Mouse (Mus musculus) adrenal gland, postnatal 36 days (tissue): ENCODE results near the gene Arhgap31. TPM values are rescaled to one million over a fixed set of nuclear protein-coding genes. Genes with fewer than 3 reads are reported as not detected.

ENCODE experiments used
- DNase-seq, 2 experiments: peaks; one replicate each; pipeline ENCODE4 v3.0.0; 2021; ENCODE audit warnings: mixed read lengths in 1 of 2
- total RNA-seq, 2 experiments: library from RNA; stranded (reverse); gene quantifications; 2 replicates each; pipeline ENCODE4 v1.2.3; 2021

Gene Arhgap31
- total RNA-seq, 2 experiments from 2014 or later: 21.3 to 33.7 TPM

DNA sequence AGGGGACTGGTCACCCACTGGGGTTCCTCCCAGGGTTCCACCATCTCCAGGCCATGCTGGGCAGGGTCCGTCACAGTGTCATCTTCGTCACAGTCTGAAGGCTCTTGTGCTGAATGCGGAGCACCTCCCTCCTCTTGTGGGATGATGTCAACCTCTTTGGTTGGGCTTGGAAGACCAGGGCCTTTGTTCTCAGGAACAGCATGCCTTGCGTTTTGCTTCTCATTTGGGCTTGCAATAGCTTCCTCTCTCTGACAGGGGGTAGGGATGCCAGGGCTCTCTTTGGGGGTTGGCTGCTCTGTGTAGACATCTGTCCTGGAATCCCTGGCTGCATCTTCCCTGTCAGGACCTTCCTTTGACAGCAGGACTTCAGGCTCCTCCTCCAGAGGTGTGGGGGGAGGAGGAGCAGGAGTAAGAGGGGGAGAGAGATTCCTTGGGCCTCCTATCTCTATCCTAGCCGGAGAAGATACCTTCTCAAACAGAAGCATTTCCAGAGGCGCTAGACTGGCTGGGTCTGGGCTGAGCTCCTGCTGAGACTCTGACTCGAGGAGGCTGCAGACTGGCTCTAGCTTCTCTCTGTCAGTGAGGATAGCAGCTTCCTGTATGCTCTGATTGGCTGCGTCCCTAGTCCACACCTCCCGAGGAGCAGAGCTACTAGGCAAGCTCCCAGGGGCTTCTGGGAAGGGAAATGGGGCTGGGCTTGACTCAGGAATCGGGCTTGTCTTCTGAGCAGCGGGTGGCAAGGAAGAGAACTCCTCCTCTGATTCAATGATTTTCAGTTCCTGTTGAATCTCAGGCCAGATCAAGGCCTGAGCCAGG lies 109.9 kb downstream of the Arhgap31 start:
- DNase-seq: peak in 1 of 2 experiments; percentile 18

DNA sequence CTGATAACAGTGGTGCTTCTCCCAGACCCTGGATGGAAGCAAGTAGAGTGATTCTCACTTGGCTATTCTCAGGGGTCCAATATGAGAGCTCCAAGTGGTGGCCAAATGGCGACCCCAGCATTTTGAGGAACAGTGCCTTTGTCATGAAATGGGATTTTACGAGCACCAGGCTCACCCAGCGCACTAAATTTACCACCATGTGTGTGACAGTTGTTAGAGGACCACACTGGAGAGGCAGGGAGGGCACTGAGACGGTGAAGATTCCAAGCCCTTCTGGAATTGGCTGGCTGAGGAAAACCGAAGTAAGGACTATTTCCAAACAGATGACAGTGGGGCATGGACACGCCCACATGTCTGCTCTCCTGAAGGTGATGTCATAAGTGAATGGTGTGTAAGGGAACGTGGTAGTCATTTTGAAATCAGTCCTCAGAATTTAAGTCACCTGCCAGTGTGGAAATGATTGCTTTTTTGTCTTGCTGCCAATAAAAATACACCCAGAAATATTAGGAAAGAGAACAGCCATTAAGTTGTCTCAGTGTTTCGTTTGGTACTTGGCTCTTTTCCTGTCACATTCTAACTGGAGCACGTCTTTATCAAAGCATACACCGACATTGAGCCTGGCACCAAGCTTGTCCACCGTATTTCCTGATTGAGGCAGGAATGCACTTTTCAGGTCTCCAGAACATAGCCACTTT lies 113.9 kb downstream of the Arhgap31 start:
- no peak for DNase-seq

DNA sequence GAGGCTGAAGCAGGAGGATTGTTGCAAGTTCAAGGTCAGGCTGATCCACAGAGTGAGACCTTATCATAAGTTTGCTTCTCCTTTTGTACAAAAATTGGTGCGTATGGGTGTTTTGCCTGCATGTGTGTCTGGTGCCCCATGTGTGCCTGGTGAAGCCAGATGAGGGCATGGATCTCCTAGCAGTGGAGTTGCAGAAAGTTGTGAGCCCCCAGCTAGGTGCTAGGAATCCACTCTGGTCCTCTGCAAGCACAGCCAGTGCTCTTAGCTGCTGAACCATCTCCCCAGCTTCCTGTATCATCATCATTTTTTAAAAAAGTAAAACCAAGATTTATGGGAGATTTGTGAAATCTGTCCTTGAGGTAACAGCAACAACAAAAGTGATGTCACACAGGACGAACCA lies 116.4 kb downstream of the Arhgap31 start:
- peak in 1 of 2 experiments; percentile 22 for DNase-seq

DNA sequence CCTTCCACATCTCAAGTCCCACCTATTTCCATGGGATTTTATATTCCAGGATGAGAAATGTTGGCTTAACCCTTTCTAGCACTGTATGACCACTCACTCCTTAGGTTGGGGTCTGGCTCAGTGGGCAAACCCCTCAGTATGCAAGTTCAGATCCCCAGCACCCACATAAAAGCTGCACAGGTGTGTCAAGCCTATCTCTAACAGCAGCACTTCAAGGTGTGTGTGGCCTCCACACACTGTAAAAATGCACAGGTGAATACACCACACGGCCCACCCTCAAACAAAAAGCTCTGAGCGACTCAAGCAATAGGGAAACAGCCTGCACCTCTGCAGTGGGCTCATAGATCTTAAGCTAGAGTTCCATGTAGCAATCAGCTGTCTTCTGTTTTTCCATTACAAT lies 117.0 kb downstream of the Arhgap31 start:
- no peak for DNase-seq

DNA sequence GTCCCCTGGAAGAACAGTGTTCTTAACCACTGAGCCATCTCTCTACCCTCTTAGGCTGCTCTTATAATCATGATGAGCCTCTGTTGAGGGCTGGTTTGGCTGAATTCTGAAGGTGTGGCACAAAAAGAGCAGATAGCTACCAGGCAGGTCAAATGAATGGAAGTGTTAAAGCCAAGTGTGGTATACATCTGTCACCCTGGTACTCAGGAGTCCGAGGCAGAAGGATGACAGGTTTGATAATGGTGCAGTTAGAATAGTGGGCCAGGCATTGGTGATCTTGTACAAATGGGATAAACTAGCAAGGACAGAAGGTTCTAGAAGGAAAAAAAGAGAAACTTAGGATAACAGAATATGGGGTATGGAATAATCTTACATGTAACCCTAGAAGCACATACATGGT lies 118.6 kb downstream of the Arhgap31 start:
- no peak for DNase-seq

DNA sequence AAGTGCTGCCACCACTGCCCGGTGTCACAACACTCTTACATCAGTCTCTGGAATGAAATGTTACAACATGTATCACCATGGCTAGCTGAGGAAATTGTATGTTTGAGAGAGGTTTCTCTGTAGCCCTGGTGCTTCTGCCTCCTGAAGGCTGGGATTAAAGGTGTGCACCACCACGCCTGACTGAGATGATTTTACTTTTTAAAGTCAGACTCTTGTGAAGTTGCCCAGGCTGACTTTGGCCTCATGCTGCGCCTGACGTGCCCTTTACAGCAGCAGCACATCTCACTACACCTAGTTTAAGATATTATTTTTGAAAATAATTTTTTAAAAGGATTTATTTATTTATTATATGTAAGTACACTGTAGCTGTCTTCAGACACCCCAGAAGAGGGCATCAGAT lies 120.1 kb downstream of the Arhgap31 start:
- DNase-seq: no peak

DNA sequence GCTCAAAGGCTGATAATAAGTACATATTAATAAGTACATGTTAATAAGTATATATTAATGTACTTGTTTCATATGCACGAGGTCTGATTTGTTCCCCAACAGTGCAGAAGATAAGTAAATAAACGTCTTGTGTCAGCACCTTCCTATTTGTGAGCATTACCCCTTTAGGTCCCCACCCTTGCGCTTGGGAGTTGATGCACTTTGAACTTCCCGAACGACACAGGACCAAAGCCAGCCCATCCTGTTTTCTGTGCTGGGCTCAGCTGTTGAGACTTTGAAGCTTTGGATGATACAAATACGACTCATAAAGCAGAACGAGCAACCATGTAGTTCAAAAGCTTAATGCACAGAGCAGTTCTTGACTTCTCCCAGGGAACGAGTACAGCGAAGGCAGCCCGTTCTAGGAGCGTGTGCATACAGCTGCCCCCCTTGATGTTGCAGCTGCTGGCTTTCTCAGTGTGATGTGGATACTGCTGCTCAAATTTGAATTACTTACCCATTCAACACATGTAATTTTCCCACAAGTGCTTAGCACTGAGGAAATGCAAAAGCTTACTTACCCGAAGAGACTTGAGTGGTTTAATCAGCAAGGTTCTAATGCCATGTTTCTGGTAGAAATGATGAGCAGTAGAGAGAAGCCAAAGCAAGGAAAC lies 120.9 kb downstream of the Arhgap31 start:
- DNase-seq: no peak

DNA sequence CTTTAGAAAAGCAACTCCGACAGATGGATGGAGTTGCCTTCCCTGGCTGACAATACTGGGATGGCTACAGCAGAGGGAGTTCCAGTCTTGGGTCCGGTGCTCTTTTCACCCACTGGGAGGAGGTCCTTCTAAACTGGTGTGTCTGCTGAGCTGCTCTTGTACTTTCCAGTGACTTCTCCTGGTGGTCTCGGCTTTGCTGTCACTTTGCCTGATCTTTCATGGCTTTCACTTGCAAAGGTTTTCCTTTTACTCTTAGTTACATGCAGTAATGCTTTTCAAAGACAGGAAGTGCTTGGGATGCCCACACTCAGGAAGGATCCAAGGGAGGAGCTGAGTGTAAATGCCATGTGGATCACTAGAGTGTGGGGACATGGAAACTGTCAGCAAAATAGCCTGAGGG lies 121.6 kb downstream of the Arhgap31 start:
- no peak for DNase-seq

DNA sequence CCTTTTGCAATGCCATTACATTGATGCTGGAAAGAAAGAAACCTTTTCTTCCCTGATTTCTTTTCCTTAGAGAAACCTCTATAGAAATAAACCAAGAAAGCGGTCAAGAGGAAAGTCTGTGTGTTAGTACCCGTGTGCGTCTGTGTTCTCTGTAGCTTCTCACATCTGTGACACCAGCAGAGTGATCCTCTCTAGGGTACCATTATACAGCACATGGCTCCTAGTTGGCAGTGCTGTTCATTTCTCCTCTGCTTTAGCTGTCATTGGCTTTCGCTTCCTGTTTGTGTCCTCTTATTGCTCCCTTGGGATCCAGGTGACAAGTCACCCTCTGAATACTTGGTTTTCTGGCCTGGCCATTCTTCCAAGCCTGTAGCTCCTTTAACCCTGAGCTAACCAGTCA lies 125.5 kb downstream of the Arhgap31 start:
- DNase-seq: no peak

DNA sequence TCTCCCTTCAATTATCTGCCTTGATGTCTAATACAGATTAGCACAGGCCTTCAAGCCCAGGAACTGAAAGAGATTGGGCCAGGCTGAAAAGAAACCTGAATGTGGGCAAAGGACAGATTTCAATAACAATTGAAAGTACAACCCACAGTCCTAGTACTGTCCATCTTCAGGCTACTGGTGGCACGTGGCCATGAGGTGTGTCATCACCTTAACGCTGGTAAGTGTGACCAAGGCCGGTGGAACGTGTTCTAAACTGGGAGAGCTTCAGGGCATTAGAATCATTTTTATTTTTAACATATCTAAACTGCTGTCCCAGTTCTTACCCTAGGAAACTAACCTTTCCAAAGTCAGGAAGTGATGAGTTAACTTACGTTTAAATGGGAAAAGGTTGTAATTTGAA lies 125.9 kb downstream of the Arhgap31 start:
- no peak for DNase-seq

DNA sequence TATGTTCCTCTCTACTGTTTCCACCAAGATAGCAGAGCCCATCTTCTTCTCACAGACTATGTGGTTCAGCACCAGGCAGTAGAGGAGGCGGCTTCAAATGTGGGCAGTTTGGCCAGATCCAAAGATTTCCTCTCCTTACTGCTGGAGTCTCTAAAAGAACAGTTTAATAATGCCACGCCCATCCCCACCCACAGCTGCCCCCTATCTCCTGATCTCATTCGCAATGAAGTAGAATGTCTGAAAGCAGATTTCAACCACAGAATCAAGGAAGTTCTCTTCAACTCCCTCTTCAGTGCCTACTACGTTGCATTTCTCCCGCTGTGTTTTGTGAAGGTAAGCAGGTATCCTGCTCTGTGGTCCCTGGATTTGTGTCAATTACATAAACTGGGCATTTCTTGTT lies 127.9 kb downstream of the Arhgap31 start:
- DNase-seq: no peak

DNA sequence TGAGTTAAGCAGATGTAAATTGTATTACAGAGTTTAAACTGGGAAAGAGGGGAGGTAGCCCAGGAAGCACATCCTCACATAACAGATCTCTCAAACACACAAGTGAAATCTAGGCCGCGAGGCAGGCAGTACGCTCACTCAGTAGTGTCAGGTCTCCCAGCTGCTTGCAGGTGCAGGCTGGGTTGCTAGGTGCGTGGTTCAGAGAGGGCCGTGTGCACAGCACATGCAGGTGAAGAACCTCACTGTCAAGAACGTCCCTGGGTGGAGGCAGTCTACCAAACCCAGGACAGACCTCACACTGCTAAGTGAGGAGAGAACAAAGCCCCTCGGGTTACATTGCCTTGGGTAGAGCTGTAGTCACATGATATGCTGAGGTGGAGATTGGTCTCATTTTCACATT lies 128.3 kb downstream of the Arhgap31 start:
- DNase-seq: no peak

DNA sequence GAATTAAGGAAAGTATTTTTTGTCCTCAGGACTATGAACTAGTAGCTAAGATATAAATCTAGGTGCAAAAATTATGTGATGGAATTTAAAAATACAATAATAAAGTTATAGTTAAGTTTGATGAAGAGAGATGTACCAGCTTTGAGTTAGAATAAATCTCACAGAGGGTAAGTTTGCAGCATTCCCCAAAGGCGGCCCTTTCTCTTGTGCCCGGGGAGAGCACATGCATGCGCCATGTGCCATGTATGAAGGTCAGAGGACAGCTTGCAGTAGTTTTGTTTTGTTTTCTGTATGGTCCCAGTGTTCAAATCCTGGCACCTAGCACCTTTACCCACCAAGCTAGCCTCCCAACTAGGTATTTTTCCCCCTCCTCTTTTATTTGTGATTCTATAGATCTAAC lies 141.6 kb downstream of the Arhgap31 start:
- no peak for DNase-seq

DNA sequence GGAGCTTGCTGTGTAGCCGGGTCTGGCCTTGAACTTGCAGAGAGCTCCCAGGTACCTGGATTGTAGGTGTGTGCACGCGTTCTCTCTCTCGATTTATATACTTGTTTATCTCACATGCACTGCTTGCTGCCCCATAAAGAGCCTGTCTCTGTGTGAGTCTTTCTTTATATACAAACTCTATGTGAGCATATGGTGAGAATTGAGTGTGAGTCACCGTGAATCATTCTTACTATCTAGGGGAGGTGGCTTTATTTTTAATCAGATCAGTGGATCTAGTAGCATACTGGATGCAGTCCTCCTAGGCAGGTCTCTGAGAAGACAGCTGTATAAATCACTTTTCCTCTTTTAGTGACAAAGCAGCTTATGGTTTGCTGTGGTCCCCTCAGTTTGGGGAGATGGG lies 144.9 kb downstream of the Arhgap31 start:
- DNase-seq: no peak

DNA sequence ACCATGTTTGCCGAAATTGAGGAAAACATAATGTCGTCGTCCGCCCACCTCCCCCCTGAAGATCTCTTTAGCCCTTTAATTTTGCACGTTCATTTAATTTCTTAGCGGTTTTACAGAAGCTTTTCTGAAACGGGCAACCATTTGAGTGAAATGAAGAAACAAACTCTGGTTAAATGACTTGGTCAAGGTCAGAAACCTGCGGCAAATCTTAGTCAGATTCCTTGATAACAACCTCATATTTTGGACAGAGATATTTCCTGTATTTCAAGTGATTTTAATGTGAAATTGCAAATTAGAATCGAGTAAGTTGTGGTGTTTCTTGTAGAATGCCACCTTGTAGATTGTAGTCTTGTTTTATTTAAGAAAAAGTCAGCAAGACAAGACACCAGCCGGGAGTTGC lies 149.6 kb downstream of the Arhgap31 start:
- DNase-seq: no peak

DNA sequence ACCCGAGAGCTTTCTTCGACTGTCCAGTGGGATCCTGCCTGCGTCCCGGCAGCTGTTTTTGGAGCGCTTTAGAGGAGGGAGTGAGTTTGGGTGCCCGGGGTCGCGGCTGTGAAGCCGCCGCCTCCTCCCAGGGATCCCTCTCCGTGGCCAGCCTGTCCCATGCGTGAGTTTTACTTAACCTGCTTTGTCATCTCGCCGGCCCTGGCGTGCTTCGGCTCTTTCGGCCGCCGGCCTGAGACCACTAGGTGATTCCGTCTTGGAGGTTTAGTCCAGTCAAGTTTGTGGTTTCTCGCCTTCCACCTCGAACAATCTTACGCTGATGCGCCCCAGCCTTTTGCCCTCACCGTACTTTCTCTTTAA lies 150.1 kb downstream of the Arhgap31 start:
- no peak for DNase-seq

DNA sequence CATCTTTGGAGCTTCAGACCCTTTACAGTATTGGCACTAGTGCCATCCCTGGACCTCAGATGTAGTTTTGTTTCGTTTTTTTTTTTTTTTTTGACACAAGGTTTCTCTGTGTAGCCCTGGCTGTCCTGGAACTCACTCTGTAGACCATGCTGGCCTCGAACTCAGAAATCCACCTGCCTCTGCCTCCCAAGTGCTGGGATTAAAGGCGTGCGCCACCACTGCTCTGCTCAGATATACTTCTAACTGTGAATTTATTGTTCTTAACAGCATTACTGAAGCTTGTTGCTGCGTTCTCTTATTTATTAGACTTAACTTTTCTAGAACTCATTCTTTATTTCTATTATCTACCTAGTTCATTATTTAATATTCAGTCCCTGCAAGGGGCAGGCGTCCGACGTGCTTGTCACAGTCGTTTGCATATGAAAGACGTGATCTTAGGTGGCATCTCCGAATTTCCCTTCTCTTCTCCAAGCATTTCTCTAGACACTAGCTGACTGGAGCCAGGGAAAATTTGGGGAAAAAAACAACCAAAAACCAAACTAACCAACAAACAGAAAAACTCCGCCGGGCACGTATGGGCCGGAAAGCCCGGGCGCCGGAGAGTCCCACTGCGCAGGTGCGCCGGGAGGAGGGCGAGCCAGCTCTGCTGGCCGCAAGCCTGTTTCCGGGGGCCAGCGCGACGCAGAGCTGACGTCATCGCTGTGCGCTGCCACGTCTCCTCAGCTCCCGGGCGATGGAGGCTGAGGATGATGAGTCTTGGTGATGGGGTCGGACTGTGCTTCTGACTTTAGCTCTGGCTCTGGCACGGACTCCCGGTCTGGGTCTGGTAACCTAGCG lies 150.7 kb downstream of the Arhgap31 start:
- peak; percentile 96 to 97 for DNase-seq

DNA sequence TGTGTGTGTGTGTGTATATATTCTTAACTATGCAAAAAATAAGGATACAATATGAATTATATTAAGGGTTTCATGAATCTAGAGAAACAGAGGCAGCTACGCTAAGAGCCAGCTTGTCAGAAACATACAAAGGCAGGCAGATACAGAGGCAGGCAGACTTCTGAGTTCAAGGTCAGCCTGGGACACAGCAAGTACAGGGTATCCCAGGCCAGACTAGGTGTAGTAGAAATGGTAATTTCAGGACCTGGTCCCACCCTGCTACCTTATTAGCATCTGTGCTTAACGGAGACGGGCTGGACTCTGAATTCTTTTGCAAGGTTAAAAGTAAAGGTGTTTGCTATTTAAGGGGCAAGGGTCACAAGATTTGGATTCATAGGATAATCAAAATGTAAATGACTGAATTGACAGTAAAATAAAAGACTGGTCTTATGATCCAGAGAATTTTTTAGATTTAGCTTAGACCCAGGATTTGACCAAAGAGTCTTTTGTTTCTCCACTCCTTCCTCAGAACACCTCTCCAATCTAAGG lies 154.8 kb downstream of the Arhgap31 start, which contains the start of gene Tmem39a:
Gene Tmem39a (plus strand): TSS at position 478 of the 528 bp plus-strand sequence.
- DNase-seq: no peak

DNA sequence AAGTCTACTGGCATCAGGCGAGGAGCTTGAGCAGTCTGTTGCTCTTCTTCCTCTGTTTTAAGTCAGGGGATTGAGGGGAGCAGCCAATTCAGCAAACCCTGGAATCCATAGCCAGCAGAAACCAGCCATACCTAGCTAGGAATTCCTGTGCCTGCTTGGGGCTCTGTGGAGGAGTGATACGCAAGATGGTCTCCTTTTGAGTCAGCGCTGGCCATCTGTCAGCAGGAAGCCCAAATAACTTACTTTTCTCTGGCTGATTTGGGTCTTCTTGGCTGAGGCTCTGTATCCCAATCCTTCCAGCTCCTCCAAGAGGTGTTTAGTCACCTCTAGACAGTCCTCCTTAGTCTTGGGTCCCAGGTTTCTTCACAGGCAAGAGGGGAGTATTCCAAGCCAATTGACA lies 157.1 kb downstream of the Arhgap31 start:
- DNase-seq: no peak

DNA sequence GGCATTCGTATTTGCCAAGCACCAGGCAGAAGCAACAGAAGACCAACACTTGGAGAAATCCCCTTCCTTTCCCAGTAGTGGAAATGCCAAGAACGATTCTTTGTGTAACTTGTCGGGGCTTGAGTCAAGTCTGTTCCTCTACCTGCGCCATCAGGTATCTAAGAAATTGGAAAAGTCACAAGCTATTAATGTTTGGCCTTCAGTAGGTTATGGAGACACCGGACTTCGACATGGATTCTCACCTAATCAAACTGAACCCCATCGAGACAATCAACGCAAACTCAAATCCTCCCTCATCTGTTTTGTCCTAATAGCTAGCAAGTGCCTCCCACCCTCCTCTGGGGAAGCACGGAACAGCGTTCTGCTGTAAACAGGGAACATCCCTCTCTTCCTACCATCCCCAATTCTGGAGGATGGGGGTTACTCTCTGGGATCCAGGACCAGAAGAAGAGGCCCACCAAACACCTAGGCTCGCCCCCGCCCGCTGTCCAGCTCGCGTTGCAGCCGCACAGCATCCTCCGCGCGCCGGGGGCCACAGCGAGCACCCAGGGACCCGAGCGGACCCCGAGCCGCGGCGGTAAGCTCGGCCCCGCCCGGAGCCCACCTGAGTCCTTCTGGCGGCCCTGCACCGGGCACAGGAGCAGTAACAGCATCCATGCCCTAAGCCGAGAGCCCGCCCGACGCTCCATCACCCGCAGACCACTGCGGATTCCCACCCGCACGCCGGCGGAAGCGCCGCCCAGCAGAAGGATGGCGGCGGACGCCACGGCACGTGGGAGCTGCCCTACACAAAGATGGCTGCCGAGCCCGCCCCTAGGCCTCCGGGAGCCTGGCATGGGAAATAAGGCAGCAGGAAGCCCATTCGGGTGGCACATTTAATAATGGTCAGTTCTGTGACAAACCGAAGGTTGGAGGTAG lies 163.3 kb downstream of the Arhgap31 start, which contains the start of gene Poglut1:
Gene Poglut1 (minus strand): TSS at position 780 of the 918 bp plus-strand sequence.
- DNase-seq: peak; percentile 88 to 89
